Mouse (Mus musculus) hindbrain, embryonic 16.5 days (tissue): ENCODE measurements around the gene Adm. TPM values are rescaled to one million over a fixed set of nuclear protein-coding genes. Genes with fewer than 3 reads are reported as not detected.
A peak's percentile ranks its signal among the peaks of the same experiment; 100 is the strongest.
"Not testable (repeated sequence)": the region's sequence is repeated elsewhere in the genome, so short reads cannot be mapped to it uniquely, and the experiment has no call there.

Experiments used
- ATAC-seq: fragments of 200-750 bp; cut with Nextera tagmentation; 2 replicates; pipeline ENCODE4 v1.8.0; 2017; ENCODE audit warnings: moderate TSS enrichment, moderate library complexity
- H3K27ac ChIP-seq: fragments of 300-500 bp; sonication (generic); 2 replicates; pipeline ENCODE4 v1.5.1; 2014; ENCODE audit warnings: low read depth, mild to moderate bottlenecking, control low read depth, low read length, moderate library complexity
- H3K27me3 ChIP-seq: fragments of 300-500 bp; sonication (generic); replicated peaks from 2 replicates; pipeline ENCODE4 v1.6.1; 2014; ENCODE audit warnings: low read length; ENCODE audit not compliant: control insufficient read depth, insufficient read depth
- H3K36me3 ChIP-seq: fragments of 300-500 bp; sonication (generic); 2 replicates; pipeline ENCODE4 v1.6.1; 2014; ENCODE audit warnings: mild to moderate bottlenecking, low read length, moderate library complexity, mixed read lengths; ENCODE audit not compliant: control insufficient read depth, insufficient read depth
- H3K4me1 ChIP-seq: fragments of 300-500 bp; sonication (generic); 2 replicates; pipeline ENCODE4 v1.6.1; 2014; ENCODE audit warnings: low read depth, low read length; ENCODE audit not compliant: control insufficient read depth, insufficient read depth
- H3K4me2 ChIP-seq: fragments of 300-500 bp; sonication (generic); 2 replicates; pipeline ENCODE4 v1.6.1; 2014; ENCODE audit warnings: mild to moderate bottlenecking, low read length, control low read depth, moderate library complexity
- H3K4me3 ChIP-seq: fragments of 300-500 bp; sonication (generic); 2 replicates; pipeline ENCODE4 v1.5.1; 2014; ENCODE audit warnings: mild to moderate bottlenecking, low read length, control low read depth, moderate library complexity
- H3K9ac ChIP-seq: fragments of 300-500 bp; sonication (generic); 2 replicates; pipeline ENCODE4 v1.6.1; 2014; ENCODE audit warnings: low read depth, mild to moderate bottlenecking, control low read depth, low read length, moderate library complexity
- H3K9me3 ChIP-seq: fragments of 300-500 bp; sonication (generic); 2 replicates; pipeline ENCODE4 v1.6.1; 2014; ENCODE audit warnings: mild to moderate bottlenecking, low read length, moderate library complexity; ENCODE audit not compliant: control insufficient read depth
- WGBS: fragments of 180-500 bp; shearing (Covaris S2); extraction: QIAGEN DNeasy Blood & Tissue Kit; methylation state at CpG from one replicate; pipeline ENCODE4 v1.1.7; 2014; 5-methylcytosine and 5-hydroxymethylcytosine counted together
- polyA plus RNA-seq: library from polyadenylated mRNA; unstranded; fragments of >200 nt; fragmentation: Nextera tagmentation; extraction: Ambion mirVana; gene quantifications from 2 replicates; pipeline ENCODE4 v1.2.1, GENCODE M21; 2015

The Adm gene
- polyA plus RNA-seq, 1 experiment from 2014 or later: 5.5 TPM

GRCm38 (mm10) chr7:110638305-110639110 is 11.0 kb downstream of the Adm start:
- Histone ChIP-seq H3K27ac (peak overlapping the region; percentile 36; the same call in 1 of the 2 replicates), H3K4me1 (peaks cover 7% of the 10 kb centered on the region), H3K4me3 (no peak overlapping the region), H3K4me2 (no peak overlapping the region), H3K9ac (no peak overlapping the region), H3K36me3 (no peaks in the 10 kb centered on the region), H3K27me3 (no peaks in the 10 kb centered on the region), H3K9me3 (no peaks in the 10 kb centered on the region)
- 32% methylated on average over 17 of the region's 17 CpGs for WGBS
- peak; percentile 90 for ATAC-seq

DNA sequence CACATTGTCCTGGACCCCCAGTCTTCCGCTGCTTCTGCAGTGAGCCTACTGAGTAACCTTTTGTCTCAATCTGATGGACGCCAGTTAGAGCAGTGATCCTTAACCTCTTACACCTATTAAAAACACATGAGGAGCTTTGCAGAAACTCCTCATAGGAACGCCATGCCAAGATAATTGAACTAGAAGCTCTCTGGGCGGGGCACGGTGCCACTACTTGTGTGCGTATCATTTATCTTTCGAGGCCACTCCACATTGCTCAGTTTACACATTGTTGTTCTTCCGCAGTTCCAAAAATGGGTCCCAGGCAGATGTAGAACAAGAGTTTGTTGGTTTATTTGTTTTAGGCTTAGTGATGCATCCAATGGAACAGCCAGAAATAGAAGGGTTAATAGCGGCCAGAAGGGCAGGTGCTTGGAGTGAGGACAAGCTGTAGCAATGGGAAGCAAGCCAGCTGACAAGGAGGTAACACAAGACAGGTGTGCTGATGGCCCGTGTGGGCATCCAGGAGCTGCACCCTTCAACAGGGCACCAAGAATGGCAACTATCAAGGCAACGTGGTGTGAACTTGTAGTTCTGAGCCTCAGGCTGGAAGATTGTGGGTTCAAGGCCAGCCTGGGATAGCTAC is 11.9 kb downstream of the Adm start:
- WGBS: 76% methylated on average over 11 of the region's 11 CpGs
- H3K36me3 ChIP-seq: no peaks in the 10 kb centered on the region
- no peak overlapping the region for H3K27ac ChIP-seq
- no peak overlapping the region for H3K4me3 ChIP-seq
- H3K9ac ChIP-seq: no peak overlapping the region
- H3K4me1 ChIP-seq: peaks cover 7% of the 10 kb centered on the region
- no peak for ATAC-seq
- no peak overlapping the region for H3K4me2 ChIP-seq
- no peaks in the 10 kb centered on the region for H3K27me3 ChIP-seq
- H3K9me3 ChIP-seq: no peaks in the 10 kb centered on the region

DNA sequence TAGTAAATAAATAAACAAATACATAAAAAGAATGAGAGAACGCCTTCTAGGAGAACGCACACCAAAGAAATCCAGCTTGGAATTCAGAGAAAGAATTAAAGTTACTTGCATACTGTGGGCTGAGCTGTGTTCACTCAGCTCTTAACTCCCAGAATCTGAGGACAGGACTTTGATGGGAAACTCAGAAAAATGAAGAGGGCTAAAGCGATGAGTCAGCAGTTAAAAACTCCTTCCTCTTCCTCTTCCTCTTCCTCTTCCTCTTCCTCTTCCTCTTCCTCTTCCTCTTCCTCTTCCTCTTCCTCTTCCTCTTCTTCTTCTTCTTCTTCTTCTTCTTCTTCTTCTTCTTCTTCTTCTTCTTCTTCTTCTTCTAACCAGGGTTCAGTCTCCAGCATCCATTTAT is 12.5 kb downstream of the Adm start:
- not testable (repeated sequence) for ATAC-seq, H3K4me2 ChIP-seq, H3K9me3 ChIP-seq, H3K9ac ChIP-seq, H3K4me3 ChIP-seq, H3K27me3 ChIP-seq, H3K4me1 ChIP-seq, H3K36me3 ChIP-seq, H3K27ac ChIP-seq
- WGBS: 99% methylated on average over 3 of the region's 3 CpGs

- Histone ChIP-seq H3K27me3 (no peaks in the 10 kb centered on the region; the same call in 1 of the 2 replicates), H3K9ac (no peak overlapping the region), H3K36me3 (no peaks in the 10 kb centered on the region), H3K27ac (no peak overlapping the region), H3K4me3 (no peak overlapping the region), H3K9me3 (no peaks in the 10 kb centered on the region), H3K4me2 (no peak overlapping the region), H3K4me1 (no peaks in the 10 kb centered on the region)
- ATAC-seq: peak; percentile 63
- 74% methylated on average over 5 of the region's 5 CpGs for WGBS
These were observed 17.9 kb downstream of the Adm start for GRCm38 (mm10) chr7:110645311-110645710.

- H3K9ac ChIP-seq: no peak overlapping the region
- no peak overlapping the region for H3K4me3 ChIP-seq
- H3K9me3 ChIP-seq: no peaks in the 10 kb centered on the region
- H3K27ac ChIP-seq: no peak overlapping the region
- H3K4me2 ChIP-seq: no peak overlapping the region
- ATAC-seq: peak; percentile 40
- H3K27me3 ChIP-seq: no peaks in the 10 kb centered on the region; the same call in 1 of the 2 replicates
- no peaks in the 10 kb centered on the region for H3K36me3 ChIP-seq
- H3K4me1 ChIP-seq: no peaks in the 10 kb centered on the region
- WGBS: 86% methylated on average over 6 of the region's 6 CpGs
These were observed 18.4 kb downstream of the Adm start for GRCm38 (mm10) chr7:110645859-110646258.

DNA sequence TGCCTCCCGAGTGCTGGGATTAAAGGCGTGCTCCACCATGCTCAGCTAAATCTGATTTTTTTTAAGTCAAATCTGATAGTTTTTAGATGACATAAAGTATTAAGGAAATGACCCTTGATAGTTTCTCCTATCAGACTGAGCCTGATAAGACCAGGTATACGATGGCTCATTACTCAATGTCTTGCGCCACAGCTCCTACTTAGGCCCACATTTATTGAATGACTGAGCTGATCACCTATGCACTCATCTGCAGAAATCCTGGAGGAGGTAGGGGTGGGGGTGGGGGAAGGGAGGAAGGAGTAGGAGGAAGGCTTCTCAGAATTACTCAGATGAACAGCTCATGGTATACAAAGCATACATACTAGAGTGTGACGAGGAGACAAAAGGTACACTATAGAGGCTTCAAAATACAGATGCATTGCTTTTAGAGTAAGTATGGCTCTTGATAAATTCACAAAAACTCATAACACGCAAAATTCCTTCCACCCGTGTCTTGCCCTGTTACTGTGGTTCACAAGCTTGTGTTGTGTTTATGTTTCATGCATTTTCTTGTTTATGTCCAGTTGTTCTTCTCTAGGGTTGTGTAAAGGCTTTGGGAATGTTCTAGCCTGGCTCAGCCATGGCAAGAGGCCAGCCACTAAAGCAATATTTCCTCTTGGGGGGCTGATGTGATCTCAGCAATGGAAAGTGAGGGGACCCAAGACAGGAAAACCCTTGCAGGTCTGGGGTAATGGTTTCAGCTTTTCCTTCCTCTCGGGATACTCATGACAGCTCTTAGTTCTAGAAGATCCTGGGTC is 19.3 kb downstream of the Adm start:
- H3K4me1 ChIP-seq: no peaks in the 10 kb centered on the region
- H3K27ac ChIP-seq: no peak overlapping the region
- ATAC-seq: no peak
- H3K27me3 ChIP-seq: no peaks in the 10 kb centered on the region; the same call in 1 of the 2 replicates
- H3K36me3 ChIP-seq: no peaks in the 10 kb centered on the region
- H3K9me3 ChIP-seq: no peaks in the 10 kb centered on the region
- no peak overlapping the region for H3K4me3 ChIP-seq
- H3K4me2 ChIP-seq: no peak overlapping the region
- no peak overlapping the region for H3K9ac ChIP-seq
- 93% methylated on average over 8 of the region's 8 CpGs for WGBS

- Histone ChIP-seq H3K36me3 (no peaks in the 10 kb centered on the region), H3K9me3 (no peaks in the 10 kb centered on the region), H3K4me3 (no peak overlapping the region), H3K4me2 (no peak overlapping the region), H3K27ac (no peak overlapping the region), H3K4me1 (no peaks in the 10 kb centered on the region), H3K9ac (no peak overlapping the region; the same call in 1 of the 2 replicates), H3K27me3 (no peaks in the 10 kb centered on the region; the same call in 1 of the 2 replicates)
- ATAC-seq: no peak
- 85% methylated on average over 15 of the region's 15 CpGs for WGBS
These were observed 20.3 kb downstream of the Adm start for GRCm38 (mm10) chr7:110647559-110648454.

- Histone ChIP-seq H3K4me2 (no peak overlapping the region), H3K36me3 (no peaks in the 10 kb centered on the region), H3K4me1 (no peaks in the 10 kb centered on the region), H3K9me3 (no peaks in the 10 kb centered on the region), H3K27ac (no peak overlapping the region), H3K9ac (no peak overlapping the region; the same call in 1 of the 2 replicates), H3K27me3 (no peaks in the 10 kb centered on the region; the same call in 1 of the 2 replicates), H3K4me3 (no peak overlapping the region)
- WGBS: 85% methylated on average over 13 of the region's 13 CpGs
- no peak for ATAC-seq
These were observed 21.1 kb downstream of the Adm start for GRCm38 (mm10) chr7:110648455-110649085.
